Mouse (Mus musculus): ENCODE results near the gene Cox6b2.

The Cox6b2 gene

DNA sequence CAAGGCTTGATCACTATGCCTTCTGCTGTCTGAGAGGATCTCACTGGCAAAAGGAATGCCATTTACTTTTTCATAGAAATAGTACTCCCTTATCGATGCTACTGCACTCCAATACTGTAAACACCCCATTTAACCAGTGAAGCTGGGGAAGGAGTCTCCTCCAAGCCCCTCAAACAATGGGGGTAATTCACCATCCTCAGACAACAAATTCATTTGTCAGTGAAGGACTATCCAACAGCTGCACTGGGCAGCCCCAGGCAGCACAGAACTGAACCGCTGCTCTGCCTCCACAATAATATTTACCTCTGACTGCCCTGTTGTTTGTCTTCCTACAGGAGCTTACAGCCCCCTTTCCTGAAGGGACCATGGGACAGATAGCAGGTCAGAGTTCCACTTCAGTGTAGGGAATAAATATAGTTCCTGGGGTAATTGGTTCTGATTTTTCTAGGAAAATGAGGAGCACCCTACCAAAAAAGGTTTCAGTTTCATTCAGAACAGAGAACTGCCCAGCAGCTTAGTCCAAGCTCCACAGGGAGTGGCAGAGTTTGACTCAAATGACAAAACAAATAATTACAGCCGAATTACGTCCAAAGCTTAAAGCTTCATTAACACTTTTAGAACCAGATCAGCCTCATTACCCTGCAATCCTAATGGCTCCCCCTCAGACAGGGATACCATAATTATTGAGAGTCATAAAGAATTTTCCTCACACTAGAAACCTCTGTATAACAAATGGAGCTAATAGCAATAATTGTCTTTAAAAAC, 12.2 kb upstream of the Cox6b2 start:
- no peak for DNase-seq (ENCODE audit: low read depth, low spot score)

DNA sequence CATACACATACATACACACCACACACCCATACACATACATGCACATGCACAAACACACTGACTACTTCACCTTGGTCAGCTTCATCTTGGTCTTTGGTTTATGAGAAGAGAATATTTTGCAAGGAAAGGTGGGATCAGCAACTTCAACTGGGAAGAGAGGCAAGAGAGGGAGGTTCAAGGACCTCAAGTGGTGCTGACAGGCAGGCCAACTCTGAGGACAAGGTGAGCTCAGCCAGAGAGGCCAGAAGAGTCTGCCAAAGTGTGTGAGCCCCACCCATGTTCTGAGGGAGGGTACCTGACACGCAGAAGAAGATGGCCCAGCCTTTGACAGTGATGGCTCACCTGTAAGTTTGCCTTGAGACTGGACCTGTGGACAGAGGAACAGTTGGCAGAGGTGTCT, 6.8 kb upstream of the Cox6b2 start:
- DNase-seq (ENCODE audit: low read depth, low spot score), result no peak

DNA sequence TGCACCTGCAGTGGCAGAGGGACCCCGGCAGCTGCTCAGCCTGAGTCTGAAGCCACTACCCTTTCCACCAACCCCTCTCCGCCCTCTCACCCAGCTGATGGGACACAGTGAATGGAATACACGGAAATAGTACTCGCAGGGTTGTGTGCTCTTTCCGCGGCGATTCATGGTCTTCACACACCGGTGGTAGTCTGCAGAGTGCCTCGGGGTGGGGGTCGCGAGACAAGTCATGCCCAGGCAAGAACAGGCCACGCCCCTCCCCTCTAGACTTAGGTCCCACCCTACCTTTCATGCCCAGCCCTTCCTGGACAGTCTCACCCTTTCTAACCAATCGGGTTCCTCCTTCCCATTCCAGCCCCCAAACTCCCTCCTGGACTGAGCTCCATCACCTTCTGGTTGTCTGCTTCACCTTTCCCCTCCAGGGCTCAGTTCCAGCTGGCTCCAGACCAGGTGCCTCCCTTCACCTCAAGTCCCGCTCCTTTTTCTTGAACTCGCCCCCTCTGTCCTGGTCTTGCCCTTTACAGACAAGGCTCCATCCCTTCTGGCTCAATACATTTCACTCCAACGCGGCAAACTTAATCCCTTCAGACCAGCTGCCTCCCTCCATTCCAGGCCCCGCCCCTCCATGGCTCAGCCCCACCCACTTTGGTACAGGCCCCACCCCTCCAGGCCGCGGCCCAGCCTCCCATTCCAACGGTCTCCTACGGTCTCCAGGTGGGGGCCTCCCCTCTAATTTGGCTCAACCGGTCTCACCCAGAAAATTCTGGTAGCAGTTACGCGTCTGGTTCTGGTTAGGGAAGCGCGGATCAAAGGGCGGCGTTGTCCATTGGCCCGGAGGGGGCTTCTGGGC, 698 bp downstream of the Cox6b2 start:
- DNase-seq (ENCODE audit: low read depth, low spot score), result no peak

DNA sequence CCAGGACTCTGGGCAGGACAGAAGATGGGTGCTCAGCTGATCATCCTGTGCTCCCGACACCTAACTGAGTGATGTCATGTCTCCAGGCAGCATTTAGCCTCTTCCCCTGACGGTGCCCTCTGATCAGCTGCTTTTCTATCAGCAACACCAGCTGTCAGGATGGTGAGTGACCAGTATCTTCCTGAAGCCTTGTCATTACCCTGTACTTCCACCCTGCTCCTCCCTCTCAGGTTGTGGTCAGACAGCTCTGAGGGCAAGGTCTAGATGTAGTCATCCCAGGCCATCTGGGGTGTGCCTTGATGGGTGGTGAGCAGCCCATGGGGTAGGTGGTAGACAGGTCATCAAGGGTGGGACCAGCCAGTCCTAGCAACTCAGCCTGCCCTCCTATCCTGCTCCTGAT, 3.7 kb downstream of the Cox6b2 start:
- no peak for DNase-seq (ENCODE audit: low read depth, low spot score)

DNA sequence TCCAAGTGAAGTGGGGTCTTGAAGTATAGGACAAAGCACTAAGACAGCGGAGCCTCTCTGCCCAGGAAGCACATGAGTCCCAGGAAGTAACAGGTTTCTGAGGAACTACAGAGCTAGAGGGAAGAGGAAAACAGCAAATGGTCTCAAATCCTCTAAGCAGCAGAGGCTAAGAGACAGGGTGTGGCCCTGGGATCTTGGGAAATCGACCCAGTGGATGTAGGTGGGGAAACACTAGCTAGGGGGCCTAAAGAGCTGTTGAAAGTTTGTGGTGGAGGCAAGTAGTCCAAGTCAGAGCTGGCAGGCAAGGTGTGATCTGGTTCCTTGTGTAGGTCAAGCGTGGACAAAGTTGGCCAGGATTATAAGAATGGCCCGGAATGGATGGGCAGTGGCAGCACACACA, 4.6 kb downstream of the Cox6b2 start:
- DNase-seq (ENCODE audit: low read depth, low spot score), result no peak

DNA sequence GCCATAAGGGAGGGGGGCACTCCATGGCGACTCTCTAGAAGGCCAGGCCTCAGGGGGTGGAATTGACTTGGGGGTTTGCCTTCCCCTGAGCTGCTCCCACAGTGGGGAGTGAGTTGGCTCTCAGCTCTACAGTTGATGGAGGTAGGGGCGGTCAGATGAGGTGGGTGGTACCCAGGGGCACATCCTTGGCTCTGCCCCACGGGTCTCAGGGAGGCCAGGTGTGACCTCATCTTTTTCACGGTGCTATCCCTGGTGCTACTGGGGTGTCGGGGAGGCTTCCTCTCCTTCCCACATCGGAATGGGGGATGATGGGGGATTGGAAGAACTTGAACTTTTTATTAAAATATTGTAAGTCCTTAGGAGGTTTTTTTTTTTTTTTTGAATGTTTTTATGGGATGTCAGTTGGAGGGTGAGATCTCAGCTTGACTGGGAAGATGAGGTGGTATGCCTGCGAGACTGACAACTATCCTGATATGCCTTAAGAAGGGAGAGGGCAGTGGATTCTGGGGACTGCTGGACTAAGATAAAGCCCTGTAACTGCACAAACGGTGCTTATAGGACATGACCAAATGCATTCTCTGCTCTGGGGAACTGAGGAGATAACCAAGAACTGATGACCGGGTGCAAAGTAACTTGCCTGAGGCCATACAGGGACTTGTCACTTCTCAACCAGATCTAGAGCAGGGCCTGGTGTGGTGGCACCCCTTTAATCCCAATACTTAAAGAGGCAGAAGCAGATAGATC, 5.6 kb downstream of the Cox6b2 start:
- DNase-seq (ENCODE audit: low read depth, low spot score), result no peak

DNA sequence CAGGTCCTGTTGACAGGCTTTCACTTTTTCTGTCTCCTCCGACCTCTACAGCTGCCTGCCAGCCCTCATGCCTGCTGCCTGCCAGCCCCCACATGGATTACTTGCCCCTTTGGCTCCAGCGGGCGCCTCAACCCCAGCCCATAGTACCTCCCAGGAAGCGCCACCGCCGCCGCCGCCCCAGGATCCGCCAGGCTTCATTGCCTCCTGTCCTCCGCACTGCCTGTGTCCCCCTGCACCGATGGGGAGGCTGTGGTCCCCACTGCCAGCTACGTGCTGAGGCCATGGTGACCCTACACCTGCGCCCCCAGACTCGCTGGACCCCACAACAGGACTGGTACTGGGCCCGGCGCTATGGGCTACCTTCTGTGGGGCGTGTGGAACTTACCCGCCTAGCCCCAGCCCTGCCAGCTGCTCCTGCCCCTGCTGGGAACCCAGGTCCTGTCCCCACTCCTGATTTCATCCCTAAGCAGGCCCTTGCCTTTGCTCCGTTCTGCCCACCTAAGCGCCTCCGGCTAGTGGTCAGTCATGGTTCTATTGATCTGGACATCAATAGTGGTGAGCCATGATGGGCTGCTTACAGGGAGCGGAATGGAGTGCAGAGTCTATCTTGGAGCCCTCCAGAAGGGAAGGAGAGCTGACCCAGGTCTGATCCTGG, 6.4 kb downstream of the Cox6b2 start:
- no peak for DNase-seq (ENCODE audit: low read depth, low spot score)

DNA sequence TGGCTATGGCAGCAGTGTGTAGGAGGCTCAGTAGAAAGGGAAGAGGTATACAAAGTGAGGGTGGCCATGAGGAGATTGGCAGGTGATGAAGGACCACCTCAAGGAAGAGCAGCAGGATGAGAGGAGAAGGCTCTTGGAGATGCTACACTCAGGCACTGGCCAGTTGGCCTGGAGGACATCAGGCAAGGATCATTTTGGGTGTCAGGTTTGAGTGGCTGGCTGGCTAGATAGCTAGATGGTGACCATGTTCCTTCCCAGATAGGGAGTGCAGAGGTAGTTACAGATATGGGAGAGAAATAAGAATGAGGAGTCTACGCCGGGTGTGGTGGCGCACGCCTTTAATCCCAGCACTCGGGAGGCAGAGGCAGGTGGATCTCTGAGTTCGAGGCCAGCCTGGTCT, 8.0 kb downstream of the Cox6b2 start:
- no peak for DNase-seq (ENCODE audit: low read depth, low spot score)

DNA sequence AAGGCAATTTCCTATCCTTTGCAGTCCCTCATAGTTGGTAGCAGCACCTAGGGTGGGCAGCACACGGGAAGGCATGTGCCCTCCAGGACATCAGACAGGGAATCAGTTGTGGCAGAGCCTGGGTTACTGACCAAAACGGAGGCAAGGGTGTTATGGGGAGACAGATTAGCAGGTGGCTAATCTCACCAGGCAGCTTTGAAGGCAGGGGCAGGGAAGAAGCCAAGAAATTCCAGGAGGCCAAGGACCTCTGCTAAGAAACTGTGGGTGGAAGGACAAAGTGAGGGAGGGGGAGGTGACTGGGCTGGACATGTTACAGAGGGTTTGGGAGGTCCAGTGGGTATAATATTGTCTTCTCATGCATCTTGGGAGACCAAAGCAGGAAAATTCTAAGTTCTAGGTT, 9.5 kb downstream of the Cox6b2 start:
- DNase-seq (ENCODE audit: low read depth, low spot score), result no peak

DNA sequence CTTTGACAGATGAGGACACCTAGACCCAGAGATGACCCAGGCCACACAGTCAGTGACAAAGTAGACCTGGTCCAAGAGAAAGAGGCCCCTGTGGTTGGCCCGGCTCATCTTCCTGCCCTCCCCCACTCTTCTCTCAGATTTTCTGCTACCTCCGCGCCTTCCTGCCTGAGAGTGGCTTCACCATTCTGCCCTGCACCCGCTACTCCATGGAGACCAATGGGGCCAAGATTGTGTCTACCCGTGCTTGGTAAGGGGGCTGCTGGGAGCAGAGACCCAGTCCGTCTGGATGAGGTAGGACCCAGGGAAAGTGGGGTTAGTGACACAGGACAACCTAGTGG, 10.4 kb downstream of the Cox6b2 start:
- no peak for DNase-seq (ENCODE audit: low read depth, low spot score)

DNA sequence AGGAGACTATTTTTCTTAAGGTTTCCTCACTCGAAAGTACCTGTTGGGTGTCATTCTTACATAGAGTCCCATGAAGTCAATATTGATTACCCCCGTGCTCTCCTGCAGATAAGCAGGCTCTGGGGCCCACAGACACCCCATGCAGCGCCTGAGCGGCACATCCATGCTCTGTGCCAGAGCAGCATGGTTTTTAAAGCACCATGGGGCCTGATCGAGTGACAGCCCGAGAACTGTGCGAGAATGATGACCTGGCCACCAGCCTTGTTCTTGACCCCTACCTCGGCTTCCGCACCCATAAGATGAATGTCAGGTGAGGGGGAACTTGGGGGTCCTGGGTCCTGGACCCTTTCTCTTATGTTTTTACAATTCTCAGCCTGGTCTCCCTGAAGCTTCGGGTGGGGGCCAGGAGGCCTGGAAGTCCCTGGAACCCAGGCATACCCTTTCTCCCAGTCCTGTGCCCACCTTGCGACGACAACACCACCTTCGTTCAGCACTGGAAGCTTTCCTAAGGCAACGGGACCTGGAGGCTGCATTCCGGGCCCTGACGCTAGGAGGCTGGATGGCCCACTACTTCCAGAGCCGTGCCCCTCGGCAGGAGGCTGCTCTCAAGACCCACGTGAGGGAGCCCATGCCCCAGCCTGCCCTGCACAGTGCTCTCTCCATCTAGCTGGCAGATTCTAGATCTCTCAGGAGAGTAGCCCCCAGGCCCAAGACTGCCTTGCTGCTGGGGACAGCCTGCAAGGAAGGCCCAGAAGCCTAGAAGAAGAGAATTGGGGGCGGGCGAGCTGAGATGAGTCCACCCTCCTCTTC, 11.0 kb downstream of the Cox6b2 start:
- DNase-seq (ENCODE audit: low read depth, low spot score), result no peak

DNA sequence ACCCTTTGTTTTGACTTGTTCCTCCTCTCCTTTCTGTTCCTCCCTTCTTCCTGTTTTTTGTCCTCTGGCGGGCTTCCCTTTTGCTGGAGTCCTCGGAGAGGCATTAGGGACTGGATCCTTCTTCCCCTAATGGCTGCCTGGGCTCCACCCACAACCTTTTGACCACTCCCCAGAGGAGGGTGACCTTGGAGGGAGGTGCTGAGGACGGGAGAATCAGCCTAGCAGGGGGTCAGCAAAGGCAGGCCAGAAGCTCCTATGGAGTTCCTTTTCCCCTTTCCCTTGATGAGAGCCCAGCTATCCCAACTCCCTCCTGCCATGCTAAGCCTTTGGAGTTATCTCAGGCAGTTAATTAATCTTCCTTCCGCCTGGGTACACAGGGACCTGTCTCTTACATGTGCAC, 11.7 kb downstream of the Cox6b2 start:
- no peak for DNase-seq (ENCODE audit: low read depth, low spot score)

DNA sequence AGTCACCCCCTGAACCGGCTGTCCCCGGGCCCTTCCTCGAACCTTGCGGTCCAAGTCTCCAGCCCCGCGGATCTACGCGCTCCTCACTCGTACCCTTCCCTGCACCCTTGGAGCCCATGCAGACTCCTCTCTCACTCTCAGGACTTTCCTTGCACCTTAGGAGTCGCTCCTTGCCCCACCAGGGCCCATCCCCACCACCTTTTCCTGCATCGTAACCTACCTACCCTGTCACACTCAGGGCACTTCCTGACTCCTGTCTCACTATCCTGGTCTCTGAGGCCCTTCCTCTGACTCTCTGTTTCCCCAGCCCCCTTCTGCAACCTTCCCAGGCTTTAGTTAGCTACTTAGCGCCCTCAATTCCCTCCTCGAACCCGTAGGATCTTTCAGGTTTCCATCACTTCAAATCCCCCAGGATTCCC, 12.6 kb downstream of the Cox6b2 start:
- no peak for DNase-seq (ENCODE audit: low read depth, low spot score)

DNA sequence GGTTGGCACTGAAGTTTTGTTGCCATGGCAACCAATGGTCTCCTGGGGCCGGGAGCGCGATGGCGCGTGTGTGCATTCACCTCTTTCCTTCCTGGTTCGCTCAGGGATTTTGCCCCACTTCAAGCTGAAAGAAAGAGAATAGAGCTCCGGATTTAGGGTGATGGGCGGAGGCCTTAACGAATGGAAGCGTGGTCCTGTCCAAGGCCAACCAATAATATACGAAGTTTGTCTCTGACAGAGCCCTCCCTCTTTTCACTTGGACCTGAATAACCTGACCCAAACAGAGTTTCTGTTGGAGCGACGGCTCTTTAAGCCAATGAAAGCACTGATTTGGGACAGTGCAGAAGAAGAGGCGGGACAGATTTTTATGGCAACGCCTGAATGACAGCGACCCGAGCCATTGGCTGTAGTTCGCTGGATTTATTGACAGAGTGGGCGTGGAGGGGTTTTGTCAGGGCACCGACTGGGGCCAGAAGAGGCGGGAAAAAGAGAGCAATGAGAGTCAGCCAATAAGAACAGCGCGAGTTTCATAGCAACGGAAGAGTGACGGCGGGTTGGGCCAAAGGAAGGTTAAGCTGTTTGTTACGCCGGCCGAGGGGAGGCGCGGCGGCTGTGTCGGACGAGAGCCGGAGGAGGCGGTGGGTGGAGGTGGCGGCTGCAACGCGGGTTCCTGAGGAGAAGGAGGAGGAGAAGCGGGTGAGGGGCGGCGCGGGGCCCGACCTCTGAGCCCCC, 13.2 kb downstream of the Cox6b2 start, which contains the start of gene Kmt5c:
Kmt5c (plus strand) TSS at position 572 of the 732 bp plus-strand sequence.
- peak; percentile 100 for DNase-seq (ENCODE audit: low read depth, low spot score)

DNA sequence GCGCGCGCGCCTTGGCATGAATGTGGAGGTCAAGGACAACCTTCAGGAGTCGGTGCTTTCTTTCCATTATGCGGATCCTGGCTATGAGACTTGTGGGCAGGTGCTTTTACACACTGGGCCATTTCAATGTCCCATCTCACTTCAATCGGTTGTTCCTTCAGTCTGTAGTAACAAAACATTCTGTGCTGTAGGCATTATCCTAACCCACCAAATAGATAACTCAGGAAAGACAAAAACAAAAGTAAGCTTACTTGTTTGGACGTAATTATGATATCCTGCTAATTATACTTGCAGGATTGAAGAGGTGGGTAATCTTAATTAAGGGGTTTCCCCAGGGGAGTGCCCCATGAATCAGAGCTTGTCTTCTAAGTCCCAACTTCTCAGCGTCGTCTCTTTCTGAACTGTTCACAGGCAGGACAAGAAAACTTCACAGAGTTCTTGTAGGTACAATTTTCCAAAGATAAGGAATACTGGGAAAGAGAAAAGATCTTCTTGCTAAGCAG, 13.8 kb downstream of the Cox6b2 start:
- no peak for DNase-seq (ENCODE audit: low read depth, low spot score)

DNA sequence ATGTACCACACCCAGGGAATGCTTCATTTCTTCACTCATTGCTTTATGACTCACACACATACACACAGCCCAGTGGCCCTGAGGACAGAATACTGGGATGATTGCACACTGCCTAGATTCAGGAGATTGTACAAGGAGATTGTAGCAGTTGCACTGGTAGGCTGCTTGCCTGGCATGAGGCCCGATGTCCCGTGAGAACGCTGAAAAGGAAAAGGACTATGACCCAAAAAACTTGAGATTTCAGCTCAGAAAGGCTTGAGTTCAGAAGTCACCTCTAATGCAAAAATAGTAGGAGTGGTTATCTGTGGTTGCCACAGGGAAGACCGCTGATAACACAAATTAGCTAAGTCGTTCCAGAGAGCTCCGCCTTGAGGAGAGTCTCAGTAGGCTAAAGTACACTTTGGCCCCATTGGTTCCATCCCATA, 19.9 kb downstream of the Cox6b2 start:
- DNase-seq (ENCODE audit: low read depth, low spot score), result no peak

DNA sequence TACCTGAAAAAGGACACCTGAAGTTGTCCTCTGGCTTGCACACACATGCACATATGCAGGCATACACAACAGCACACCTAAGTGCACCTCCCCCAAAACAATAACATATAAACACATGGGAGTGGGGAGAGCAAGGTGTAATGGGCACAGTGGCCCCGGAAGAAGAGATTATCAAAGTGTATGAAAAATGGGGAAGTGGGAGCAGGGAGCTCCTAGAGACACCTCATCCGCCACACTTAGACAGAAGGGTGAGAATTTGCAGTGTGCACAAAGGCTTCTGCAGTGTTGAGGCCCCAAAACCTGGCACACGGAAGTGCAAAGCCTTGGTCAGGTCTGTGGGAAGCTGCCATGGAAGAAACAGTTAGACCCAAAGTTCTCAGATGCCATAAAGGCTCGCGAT, 21.8 kb downstream of the Cox6b2 start:
- no peak for DNase-seq (ENCODE audit: low read depth, low spot score)

DNA sequence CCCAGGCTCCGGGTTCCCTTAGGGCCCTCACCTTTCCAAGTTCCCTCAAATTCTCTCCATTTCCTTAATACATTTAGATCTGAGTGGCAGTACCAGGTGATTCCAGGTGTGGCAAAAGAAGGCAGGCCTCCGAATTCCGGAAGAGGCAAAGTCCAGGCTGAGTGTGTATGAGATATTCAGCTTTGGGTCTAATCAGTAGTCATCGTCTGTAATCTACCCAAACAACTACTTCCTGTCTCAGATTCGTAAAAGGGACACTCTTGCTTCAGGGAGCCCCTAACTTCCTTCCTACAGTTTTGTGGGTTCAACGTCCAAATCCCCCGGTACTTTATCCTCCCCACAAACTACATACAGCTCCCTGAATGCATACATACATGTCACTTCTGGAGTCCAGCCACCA, 27.7 kb downstream of the Cox6b2 start, which contains the start of gene Tmem150b:
Tmem150b (minus strand) TSS at position 81 of the 400 bp plus-strand sequence.
- DNase-seq (ENCODE audit: low read depth, low spot score), result no peak

DNA sequence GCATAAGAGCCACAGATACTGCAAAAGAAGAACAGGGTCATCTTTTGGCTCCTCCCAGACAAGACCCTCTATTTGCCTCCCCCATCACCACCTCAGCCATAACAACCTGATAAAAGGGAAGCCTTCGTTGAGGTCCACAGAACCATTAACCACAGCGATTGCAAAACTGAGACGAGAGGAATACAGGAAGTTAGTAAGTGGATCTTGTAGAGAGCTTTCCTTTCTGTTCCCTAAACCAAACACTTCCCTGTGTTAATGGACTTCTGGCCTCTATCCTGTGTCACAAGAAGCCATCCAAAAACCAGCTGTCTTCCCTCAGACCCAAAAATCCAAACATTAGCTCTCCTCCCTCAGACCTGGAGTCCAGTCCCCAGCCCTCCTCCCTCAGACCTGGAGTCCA, 28.5 kb downstream of the Cox6b2 start:
- no peak for DNase-seq (ENCODE audit: low read depth, low spot score)

DNA sequence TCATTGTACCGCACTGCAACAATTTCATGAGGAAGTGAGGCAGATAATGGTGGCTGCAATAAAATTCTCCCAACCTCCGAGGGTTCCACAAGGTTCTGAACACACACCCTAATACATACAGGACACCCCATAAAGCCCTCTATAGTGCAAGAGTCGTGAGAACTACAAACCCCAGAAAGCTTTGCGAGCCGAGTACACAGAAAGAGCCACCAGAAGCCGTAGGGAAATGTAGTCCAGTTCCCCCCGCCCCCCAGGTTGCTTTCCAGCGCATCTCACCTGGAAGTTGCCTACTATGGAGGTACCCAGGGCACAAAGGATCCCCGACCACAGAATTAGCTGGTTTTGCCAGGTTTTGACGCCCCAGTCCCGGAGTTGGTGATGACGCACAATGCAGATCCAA, 29.4 kb downstream of the Cox6b2 start:
- DNase-seq (ENCODE audit: low read depth, low spot score), result no peak
